Mouse (Mus musculus) kidney, adult 2 months (tissue): ENCODE data around the gene Wee2. TPM values are rescaled to one million over a fixed set of nuclear protein-coding genes. Genes with fewer than 3 reads are reported as not detected.
A peak's percentile ranks its signal among the peaks of the same experiment; 100 is the strongest.

ENCODE experiments used
- DNase-seq: peaks from one replicate; pipeline ENCODE4 v3.0.0; 2021
- H3K27ac ChIP-seq: fragments of 200-500 bp; 2 replicates; pipeline ENCODE4 v1.5.1; 2012; ENCODE audit warnings: low read depth, low read length, control low read depth, inconsistent platforms; ENCODE audit not compliant: insufficient read depth
- H3K27me3 ChIP-seq: fragments of 200-500 bp; replicated peaks from 2 replicates; pipeline ENCODE4 v1.6.1; 2012; ENCODE audit warnings: mild to moderate bottlenecking, moderate library complexity, low read length, inconsistent platforms; ENCODE audit not compliant: control insufficient read depth, insufficient read depth
- H3K36me3 ChIP-seq: fragments of 200-500 bp; 2 replicates; pipeline ENCODE4 v1.6.1; 2012; ENCODE audit warnings: mild to moderate bottlenecking, moderate library complexity, low read length, inconsistent platforms; ENCODE audit not compliant: control insufficient read depth, insufficient read depth
- H3K4me1 ChIP-seq: fragments of 200-500 bp; 2 replicates; pipeline ENCODE4 v1.6.1; 2011; ENCODE audit warnings: low read length; ENCODE audit not compliant: control insufficient read depth, insufficient read depth
- H3K4me3 ChIP-seq: fragments of 200-500 bp; 2 replicates; pipeline ENCODE4 v1.5.1; 2011; ENCODE audit warnings: mild to moderate bottlenecking, low read depth, low read length, control low read depth; ENCODE audit not compliant: insufficient read depth
- CTCF ChIP-seq: fragments of 200-500 bp; conservative IDR thresholded peaks from 2 replicates; pipeline ENCODE4 v1.5.1; 2011; ENCODE audit warnings: low read depth, mild to moderate bottlenecking, control low read depth, low read length, moderate library complexity, mixed read lengths; ENCODE audit not compliant: insufficient read depth, insufficient read length
- POLR2A ChIP-seq: fragments of 200-500 bp; IDR thresholded peaks from one replicate; pipeline ENCODE4 v1.6.1; 2011; ENCODE audit warnings: low read depth, low read length, control low read depth
- WGBS: fragments of 180-500 bp; shearing (Covaris S2); methylation state at CpG from one replicate; pipeline ENCODE4 v1.1.7; 2018; 5-methylcytosine and 5-hydroxymethylcytosine counted together
- polyA plus RNA-seq: library from polyadenylated mRNA; depleted of rRNA; stranded (reverse); fragments of >200 nt; gene quantifications from 2 replicates; pipeline ENCODE4 v1.2.3, GENCODE M21; 2012; rRNA removed

Gene Wee2
- polyA plus RNA-seq = not detected in 2 replicates

DNA sequence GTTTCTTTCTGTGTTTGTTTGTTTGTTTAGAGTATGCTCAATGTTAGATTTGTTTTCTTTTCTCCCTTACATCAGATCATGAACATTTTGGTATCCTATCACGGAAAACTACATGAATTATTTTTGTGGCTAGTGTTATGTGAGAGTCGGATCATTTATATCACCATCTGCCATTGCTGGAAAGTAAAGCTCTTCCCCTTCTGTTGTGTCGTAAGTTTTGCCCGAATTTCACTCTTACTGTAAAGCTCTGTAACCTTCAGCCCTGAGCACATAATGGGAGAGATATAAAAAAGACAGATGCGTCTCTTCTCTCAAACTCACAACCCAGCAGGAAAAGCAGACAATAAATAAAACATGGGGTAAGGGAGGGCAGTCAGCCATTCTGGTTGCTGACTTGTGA is at the start of gene Wee2:
Gene Wee2, plus strand, starts transcription at position 153 of the 400 bp plus-strand sequence.
- H3K36me3 ChIP-seq = no peaks in the 10 kb centered on the region
- H3K4me3 ChIP-seq = no peak within 1 kb of the TSS
- H3K27me3 ChIP-seq = no peaks in the 10 kb centered on the region
- 76% methylated on average over 5 of the region's 5 CpGs for WGBS
- TF ChIP-seq CTCF = no peak
- DNase-seq = no peak
- H3K4me1 ChIP-seq = no peaks in the 10 kb centered on the region
- H3K27ac ChIP-seq = no peak within 1 kb of the TSS

DNA sequence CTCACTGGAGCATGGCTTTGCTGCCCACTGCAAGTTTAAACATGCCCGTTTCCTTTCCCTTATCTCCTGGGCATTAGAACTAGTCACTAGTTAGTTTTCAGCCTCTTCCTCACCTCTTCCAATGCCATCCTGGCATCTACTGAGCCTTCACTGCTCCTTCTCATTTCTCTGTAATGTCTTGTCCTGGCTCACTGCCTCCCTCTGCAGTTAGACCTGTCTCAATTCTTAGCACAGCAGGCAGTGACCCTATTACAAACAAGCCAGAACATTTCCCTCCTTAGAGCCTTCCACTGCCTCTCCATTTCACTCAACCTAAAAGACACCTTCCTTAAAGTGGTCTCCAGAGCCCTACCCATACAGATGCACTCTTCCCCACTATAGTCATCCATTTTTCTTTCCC is 47.9 kb upstream of the Wee2 start:
- DNase-seq = no peak
- 0 out of 2 replicates have a peak, but pooled peaks cover 1% of the 10 kb centered on the region for H3K36me3 ChIP-seq
- H3K4me1 ChIP-seq = no peaks in the 10 kb centered on the region
- 78% methylated on average over 1 of the region's 1 CpGs for WGBS
- H3K27me3 ChIP-seq = no peaks in the 10 kb centered on the region
- no peak overlapping the region for H3K27ac ChIP-seq
- no peak overlapping the region for H3K4me3 ChIP-seq
- TF ChIP-seq CTCF (no peak), POLR2A (no peak)

- Histone ChIP-seq H3K4me3 (no peak overlapping the region), H3K27me3 (no peaks in the 10 kb centered on the region), H3K36me3 (0 out of 2 replicates have a peak, but pooled peaks cover 1% of the 10 kb centered on the region), H3K4me1 (no peaks in the 10 kb centered on the region), H3K27ac (no peak overlapping the region)
- peak; percentile 57 for DNase-seq
- 38% methylated on average over 3 of the region's 3 CpGs for WGBS
- TF ChIP-seq POLR2A (no peak), CTCF (peak; percentile 83)
Measured at GRCm38 (mm10) chr6:40393213-40393612, 45.7 kb upstream of the Wee2 start.

DNA sequence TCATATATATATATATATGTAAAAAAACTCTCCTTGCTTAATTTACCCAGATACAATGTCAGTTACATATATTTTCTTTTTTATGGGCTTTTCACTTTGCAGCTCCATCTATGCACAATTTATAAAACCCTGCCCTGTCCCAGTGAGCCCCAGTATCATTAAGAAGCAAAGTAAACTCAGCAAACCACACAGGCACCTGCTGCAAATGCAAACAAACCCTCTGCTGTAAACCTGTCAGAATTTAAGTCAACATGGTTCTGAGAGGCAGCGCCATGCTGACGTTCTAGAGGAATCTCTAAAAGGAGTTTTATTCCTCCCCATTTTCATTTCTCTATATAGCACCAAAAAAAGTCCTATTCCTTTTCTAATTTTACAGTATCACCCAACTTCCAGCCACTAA is 36.9 kb upstream of the Wee2 start:
- Histone ChIP-seq H3K27ac (no peak overlapping the region), H3K4me1 (no peaks in the 10 kb centered on the region), H3K27me3 (no peaks in the 10 kb centered on the region), H3K4me3 (no peak overlapping the region), H3K36me3 (peaks cover 5% of the 10 kb centered on the region; the same call in 1 of the 2 replicates)
- DNase-seq = no peak
- TF ChIP-seq CTCF (no peak), POLR2A (no peak)
- WGBS = 86% methylated on average over 2 of the region's 2 CpGs

DNA sequence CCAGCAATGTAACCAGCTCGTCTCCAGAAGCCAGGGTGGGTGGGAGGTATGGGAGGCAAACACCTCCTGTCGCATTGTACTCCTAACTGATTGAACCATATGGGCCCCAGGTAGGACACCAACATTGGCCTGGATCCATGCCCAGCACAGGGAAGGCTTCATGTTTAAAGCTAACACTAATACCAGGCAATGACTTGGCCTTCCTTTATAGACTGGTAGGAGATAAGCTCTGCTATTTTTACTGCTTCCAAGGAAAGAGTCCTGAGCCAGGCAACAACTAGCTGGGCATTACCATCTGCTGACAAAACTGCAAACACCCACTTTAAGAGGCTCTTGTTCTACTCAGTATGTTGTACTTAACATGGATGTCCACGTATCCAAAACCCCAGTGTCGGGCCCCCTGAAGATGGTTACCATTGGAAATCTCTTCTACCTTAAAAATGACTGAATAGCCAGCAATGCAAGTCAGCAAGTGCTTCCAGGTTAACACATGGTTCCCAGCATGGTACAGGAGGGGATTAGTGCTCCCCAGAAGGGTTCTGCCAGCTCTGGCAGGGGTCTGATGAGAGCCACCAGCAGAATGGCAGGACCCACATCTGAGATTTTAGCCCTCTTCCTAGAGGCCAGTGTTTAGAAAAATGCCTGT is 35.1 kb upstream of the Wee2 start:
- Histone ChIP-seq H3K4me1 (no peaks in the 10 kb centered on the region), H3K27ac (no peak overlapping the region), H3K36me3 (peaks cover 5% of the 10 kb centered on the region; the same call in 1 of the 2 replicates), H3K27me3 (no peaks in the 10 kb centered on the region), H3K4me3 (no peak overlapping the region)
- no peak for TF ChIP-seq POLR2A
- DNase-seq = no peak
- WGBS = 92% methylated on average over 4 of the region's 4 CpGs

DNA sequence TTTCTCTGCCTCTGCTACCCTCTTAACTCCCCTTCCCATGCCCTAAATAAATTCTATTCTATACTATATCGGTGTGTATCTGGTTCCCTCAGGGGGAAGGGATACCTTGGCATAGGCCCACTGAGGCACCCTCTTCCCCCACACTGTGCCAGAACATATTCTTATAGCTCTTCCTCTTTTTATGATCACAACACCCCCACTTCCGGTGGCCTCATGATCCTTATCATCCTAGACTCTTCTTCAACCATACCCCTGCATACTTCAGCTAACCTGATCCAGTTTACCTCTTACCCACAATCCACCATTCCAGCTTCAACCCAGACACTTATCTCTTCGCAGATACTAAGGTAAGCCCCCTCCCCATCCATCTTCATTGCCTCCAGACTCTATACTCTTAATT is 27.8 kb upstream of the Wee2 start:
- WGBS = 95% methylated on average over 3 of the region's 3 CpGs
- TF ChIP-seq POLR2A (no peak), CTCF (no peak)

DNA sequence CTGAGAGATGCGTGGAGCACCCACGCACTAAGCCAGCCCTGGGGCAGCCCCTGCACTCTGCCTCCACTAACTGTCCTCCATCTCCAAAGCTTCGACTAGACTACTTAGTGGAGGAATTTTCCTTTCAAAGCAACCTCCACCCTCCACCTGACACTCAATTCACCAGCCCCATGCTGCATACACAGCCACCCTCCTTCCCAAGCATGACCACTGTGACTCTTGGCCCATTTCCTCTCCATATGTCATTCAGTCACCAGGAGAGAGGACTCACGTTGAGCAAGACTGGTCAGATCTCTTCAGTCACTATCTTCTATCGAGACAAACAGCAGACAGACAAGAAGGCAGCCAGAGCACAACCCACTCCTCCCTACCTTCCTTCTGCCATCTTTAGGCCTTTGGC is 25.8 kb upstream of the Wee2 start:
- Histone ChIP-seq H3K4me3 (no peak overlapping the region), H3K36me3 (no peaks in the 10 kb centered on the region), H3K27me3 (no peaks in the 10 kb centered on the region), H3K4me1 (no peaks in the 10 kb centered on the region), H3K27ac (no peak overlapping the region)
- DNase-seq = no peak
- TF ChIP-seq CTCF (no peak), POLR2A (no peak)
- WGBS = 87% methylated on average over 5 of the region's 5 CpGs

More for the DNA sequence above, 27.8 kb upstream of the Wee2 start:
- H3K27ac ChIP-seq = no peak overlapping the region
- no peak overlapping the region for H3K4me3 ChIP-seq
- H3K27me3 ChIP-seq = no peaks in the 10 kb centered on the region
- DNase-seq = no peak
- peaks cover 3% of the 10 kb centered on the region; the same call in 1 of the 2 replicates for H3K36me3 ChIP-seq
- H3K4me1 ChIP-seq = no peaks in the 10 kb centered on the region
